Mouse (Mus musculus) stomach, embryonic 15.5 days (tissue): ENCODE data around the gene Kmt5c. TPM values are rescaled to one million over a fixed set of nuclear protein-coding genes. Genes with fewer than 3 reads are reported as not detected.
A peak's percentile ranks its signal among the peaks of the same experiment; 100 is the strongest.
"Not testable (repeated sequence)": the region's sequence is repeated elsewhere in the genome, so short reads cannot be mapped to it uniquely, and the experiment has no call there.

Source experiments
- ATAC-seq: fragments of 200-750 bp; cut with Nextera tagmentation; 2 replicates; pipeline ENCODE4 v1.8.0; 2017; ENCODE audit warnings: low read depth, moderate number of reproducible peaks, moderate TSS enrichment; ENCODE audit not compliant: insufficient read depth, low FRiP score
- H3K27ac ChIP-seq: fragments of 300-500 bp; sonication (generic); 2 replicates; pipeline ENCODE4 v1.5.1; 2015; ENCODE audit warnings: mild to moderate bottlenecking, inconsistent platforms
- H3K27me3 ChIP-seq: fragments of 300-500 bp; sonication (generic); replicated peaks from 2 replicates; pipeline ENCODE4 v1.6.1; 2015; ENCODE audit warnings: inconsistent platforms
- H3K36me3 ChIP-seq: fragments of 300-500 bp; sonication (generic); 2 replicates; pipeline ENCODE4 v1.6.1; 2015; ENCODE audit warnings: inconsistent platforms
- H3K4me1 ChIP-seq: fragments of 300-500 bp; sonication (generic); 2 replicates; pipeline ENCODE4 v1.6.1; 2015; ENCODE audit warnings: inconsistent platforms
- H3K4me2 ChIP-seq: fragments of 300-500 bp; sonication (generic); 2 replicates; pipeline ENCODE4 v1.6.1; 2015; ENCODE audit warnings: mild to moderate bottlenecking, inconsistent platforms
- H3K4me3 ChIP-seq: fragments of 300-500 bp; sonication (generic); replicated peaks from 2 replicates; pipeline ENCODE4 v1.5.1; 2015; ENCODE audit warnings: inconsistent platforms
- H3K9ac ChIP-seq: fragments of 300-500 bp; sonication (generic); 2 replicates; pipeline ENCODE4 v1.6.1; 2015; ENCODE audit warnings: inconsistent platforms
- H3K9me3 ChIP-seq: fragments of 300-500 bp; sonication (generic); 2 replicates; pipeline ENCODE4 v1.6.1; 2016; ENCODE audit warnings: inconsistent platforms
- WGBS: fragments of 180-500 bp; shearing (Covaris S2); methylation state at CpG from one replicate; pipeline ENCODE4 v1.1.7; 2015; 5-methylcytosine and 5-hydroxymethylcytosine counted together
- polyA plus RNA-seq: library from polyadenylated mRNA; unstranded; fragments of >200 nt; fragmentation: Nextera tagmentation; extraction: Ambion mirVana; gene quantifications from 2 replicates; pipeline ENCODE4 v1.2.1, GENCODE M21; 2015

Gene Kmt5c
- polyA plus RNA-seq, 1 experiment from 2014 or later = 57.2 TPM

GRCm38 (mm10) chr7:4777851-4778637, 38.1 kb downstream of the Kmt5c start:
- Histone ChIP-seq H3K27me3 (peaks cover 43% of the 10 kb centered on the region), H3K36me3 (no peaks in the 10 kb centered on the region), H3K27ac (no peak overlapping the region), H3K9ac (no peak overlapping the region), H3K9me3 (no peaks in the 10 kb centered on the region), H3K4me2 (peak overlapping the region; percentile 68), H3K4me3 (peak overlapping the region; percentile 39; the same call in 1 of the 2 replicates), H3K4me1 (peaks cover 24% of the 10 kb centered on the region)
- 10% methylated on average over 16 of the region's 20 CpGs for WGBS
- ATAC-seq = no peak

GRCm38 (mm10) chr7:4779921-4780320, 40.0 kb downstream of the Kmt5c start:
- Histone ChIP-seq H3K4me1 (peaks cover 24% of the 10 kb centered on the region), H3K9me3 (no peaks in the 10 kb centered on the region), H3K4me2 (no peak overlapping the region), H3K9ac (no peak overlapping the region), H3K4me3 (no peak overlapping the region), H3K27ac (no peak overlapping the region), H3K36me3 (0 out of 2 replicates have a peak, but pooled peaks cover 3% of the 10 kb centered on the region), H3K27me3 (peaks cover 42% of the 10 kb centered on the region)
- 40% methylated on average over 5 of the region's 5 CpGs for WGBS
- no peak for ATAC-seq

DNA sequence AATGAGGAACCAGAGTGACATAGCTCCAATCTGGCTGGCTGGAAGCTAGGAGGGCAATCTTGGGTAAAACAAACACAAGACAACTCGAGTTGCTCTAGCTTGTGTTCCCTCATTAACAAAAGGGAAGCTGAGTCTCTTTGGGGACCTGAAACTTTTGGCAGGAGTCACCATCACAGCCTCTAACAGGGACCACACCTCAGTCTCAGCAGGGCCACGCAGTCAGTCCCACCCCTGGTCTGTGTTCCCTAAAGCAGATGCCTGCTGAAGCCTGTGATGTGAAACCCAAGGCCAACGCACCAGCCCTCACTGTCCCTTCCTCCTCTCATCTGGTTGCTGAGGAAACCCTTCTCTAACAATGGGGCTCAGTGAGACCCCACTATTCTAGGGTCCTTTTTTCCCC, 42.2 kb downstream of the Kmt5c start:
- Histone ChIP-seq H3K27ac (no peak overlapping the region), H3K4me3 (no peak overlapping the region), H3K4me2 (no peak overlapping the region), H3K27me3 (peaks cover 26% of the 10 kb centered on the region), H3K36me3 (0 out of 2 replicates have a peak, but pooled peaks cover 3% of the 10 kb centered on the region), H3K4me1 (peaks cover 17% of the 10 kb centered on the region), H3K9ac (no peak overlapping the region), H3K9me3 (no peaks in the 10 kb centered on the region)
- no peak for ATAC-seq
- 47% methylated on average over 3 of the region's 3 CpGs for WGBS

DNA sequence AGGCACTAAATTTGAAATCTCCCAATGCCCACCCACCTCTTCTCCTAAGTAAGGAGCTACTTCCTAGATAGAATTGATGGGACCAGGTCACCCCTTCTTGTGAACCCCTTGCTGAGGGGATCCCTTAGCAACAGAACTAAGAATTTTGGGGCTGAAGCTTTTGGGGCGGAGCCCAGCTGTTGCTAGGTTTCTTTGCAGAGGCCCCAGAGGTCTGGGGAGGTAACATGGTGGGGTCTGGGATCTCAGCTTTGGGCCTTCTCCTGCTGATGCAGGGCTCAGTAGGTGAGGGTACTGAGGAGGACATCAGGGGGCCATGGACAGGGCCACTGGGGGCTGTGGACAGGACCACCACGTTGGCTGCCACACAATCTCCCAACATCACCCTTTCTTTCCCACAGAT, 42.8 kb downstream of the Kmt5c start, which contains the start of the genes Il11 and Tmem190:
Gene Il11 (minus strand): TSS at position 101 of the 400 bp plus-strand sequence.
Gene Tmem190 (plus strand): TSS at position 179 of the 400 bp plus-strand sequence.
- no peaks in the 10 kb centered on the region for H3K9me3 ChIP-seq
- H3K4me2 ChIP-seq = no peak within 1 kb of the TSS
- H3K36me3 ChIP-seq = 0 out of 2 replicates have a peak, but pooled peaks cover 3% of the 10 kb centered on the region
- peaks cover 20% of the 10 kb centered on the region for H3K27me3 ChIP-seq
- WGBS = 80% methylated on average over 2 of the region's 2 CpGs
- H3K9ac ChIP-seq = no peak within 1 kb of the TSS
- ATAC-seq = no peak
- H3K27ac ChIP-seq = no peak within 1 kb of the TSS
- no peak within 1 kb of the TSS for H3K4me3 ChIP-seq
- H3K4me1 ChIP-seq = peaks cover 13% of the 10 kb centered on the region; the same call in 1 of the 2 replicates

- Histone ChIP-seq H3K4me1 (peaks cover 13% of the 10 kb centered on the region; the same call in 1 of the 2 replicates), H3K9me3 (no peaks in the 10 kb centered on the region), H3K27me3 (peaks cover 10% of the 10 kb centered on the region), H3K4me2 (no peak overlapping the region), H3K27ac (no peak overlapping the region), H3K4me3 (no peak overlapping the region), H3K9ac (no peak overlapping the region), H3K36me3 (0 out of 2 replicates have a peak, but pooled peaks cover 3% of the 10 kb centered on the region)
- 80% methylated on average over 14 of the region's 14 CpGs for WGBS
- peak; percentile 6; the same call in 1 of the 2 replicates for ATAC-seq
These were observed 43.9 kb downstream of the Kmt5c start for GRCm38 (mm10) chr7:4783667-4784268.

- Histone ChIP-seq H3K27ac (peak overlapping the region; percentile 83), H3K9ac (peak overlapping the region; percentile 80), H3K4me3 (peak overlapping the region; percentile 62), H3K4me2 (peak overlapping the region; percentile 94), H3K36me3 (0 out of 2 replicates have a peak, but pooled peaks cover 3% of the 10 kb centered on the region), H3K27me3 (no peaks in the 10 kb centered on the region), H3K9me3 (no peaks in the 10 kb centered on the region), H3K4me1 (peaks cover 2% of the 10 kb centered on the region; the same call in 1 of the 2 replicates)
- 2% methylated on average over 63 of the region's 64 CpGs for WGBS
- peak; percentile 19 for ATAC-seq
These were observed 48.9 kb downstream of the Kmt5c start for GRCm38 (mm10) chr7:4788499-4789435.

DNA sequence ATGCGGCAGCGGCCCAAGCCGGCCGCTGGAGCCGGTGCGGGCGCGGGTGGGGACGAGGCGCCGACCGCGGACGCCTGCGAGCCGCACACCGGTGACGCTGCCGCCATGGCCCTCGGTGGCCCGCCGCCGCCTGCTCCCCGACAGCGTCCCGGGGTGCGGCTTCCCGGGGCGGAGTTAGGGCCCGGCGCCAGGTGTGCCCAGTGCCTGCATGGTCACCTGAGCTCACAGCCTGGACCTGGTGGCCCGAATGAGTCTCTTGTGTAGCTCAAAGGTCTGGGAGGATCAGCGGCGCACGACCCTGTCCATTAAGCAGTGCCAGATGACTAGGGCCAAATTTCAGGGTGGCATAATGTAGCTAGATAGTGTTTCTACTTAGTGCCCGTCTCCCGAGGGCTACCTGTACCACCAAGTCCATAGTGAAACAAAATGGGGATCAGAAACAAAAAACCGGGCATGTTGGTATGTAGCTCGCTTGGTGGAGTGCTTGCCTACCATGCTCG, 49.6 kb downstream of the Kmt5c start, which contains the start of gene Tmem238:
Gene Tmem238 (minus strand): TSS at position 221 of the 500 bp plus-strand sequence.
- Histone ChIP-seq H3K4me3 (peak within 1 kb of the TSS; percentile 62), H3K9ac (peak within 1 kb of the TSS; percentile 80), H3K27ac (peak within 1 kb of the TSS; percentile 83), H3K4me1 (peaks cover 9% of the 10 kb centered on the region; the same call in 1 of the 2 replicates), H3K4me2 (peak within 1 kb of the TSS; percentile 94), H3K36me3 (peaks cover 1% of the 10 kb centered on the region; the same call in 1 of the 2 replicates), H3K9me3 (no peaks in the 10 kb centered on the region), H3K27me3 (no peaks in the 10 kb centered on the region)
- ATAC-seq = peak; percentile 44
- WGBS = 10% methylated on average over 40 of the region's 40 CpGs

GRCm38 (mm10) chr7:4792278-4793212, 52.6 kb downstream of the Kmt5c start, which contains the start of gene Rpl28:
TSS of gene Rpl28 (plus strand) at chr7:4792874.
- H3K4me2 ChIP-seq = peak within 1 kb of the TSS; percentile 71
- H3K27me3 ChIP-seq = no peaks in the 10 kb centered on the region
- peaks cover 23% of the 10 kb centered on the region for H3K36me3 ChIP-seq
- peak within 1 kb of the TSS; percentile 97 for H3K27ac ChIP-seq
- under 1% methylated on average over 54 of the region's 54 CpGs for WGBS
- peak within 1 kb of the TSS; percentile 84 for H3K4me3 ChIP-seq
- peaks cover 13% of the 10 kb centered on the region; the same call in 1 of the 2 replicates for H3K4me1 ChIP-seq
- H3K9ac ChIP-seq = peak within 1 kb of the TSS; percentile 99
- peak; percentile 95 for ATAC-seq
- no peaks in the 10 kb centered on the region for H3K9me3 ChIP-seq

DNA sequence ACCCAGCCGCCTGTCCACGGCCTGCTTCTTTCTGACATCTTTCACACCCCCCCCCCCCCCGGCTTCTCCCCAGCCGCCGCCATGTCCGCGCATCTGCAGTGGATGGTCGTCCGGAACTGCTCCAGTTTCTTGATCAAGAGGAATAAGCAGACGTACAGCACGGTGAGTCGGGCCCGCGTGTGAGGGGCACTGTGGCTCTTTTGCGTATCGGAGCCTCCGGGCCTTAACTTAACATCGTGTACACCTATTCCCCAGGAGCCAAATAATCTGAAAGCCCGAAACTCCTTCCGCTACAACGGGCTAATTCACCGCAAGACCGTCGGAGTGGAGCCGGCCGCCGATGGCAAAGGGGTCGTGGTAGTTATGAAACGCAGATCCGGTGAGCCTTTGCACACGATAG, 53.3 kb downstream of the Kmt5c start:
- H3K9me3 ChIP-seq, ATAC-seq, H3K27me3 ChIP-seq: not testable (repeated sequence)
- peak overlapping the region; percentile 88 for H3K27ac ChIP-seq
- WGBS = under 1% methylated on average over 31 of the region's 31 CpGs
- H3K4me2 ChIP-seq = peak overlapping the region; percentile 71
- H3K36me3 ChIP-seq = peaks cover 23% of the 10 kb centered on the region
- peaks cover 13% of the 10 kb centered on the region; the same call in 1 of the 2 replicates for H3K4me1 ChIP-seq
- H3K4me3 ChIP-seq = peak overlapping the region; percentile 84
- peak overlapping the region; percentile 99 for H3K9ac ChIP-seq

DNA sequence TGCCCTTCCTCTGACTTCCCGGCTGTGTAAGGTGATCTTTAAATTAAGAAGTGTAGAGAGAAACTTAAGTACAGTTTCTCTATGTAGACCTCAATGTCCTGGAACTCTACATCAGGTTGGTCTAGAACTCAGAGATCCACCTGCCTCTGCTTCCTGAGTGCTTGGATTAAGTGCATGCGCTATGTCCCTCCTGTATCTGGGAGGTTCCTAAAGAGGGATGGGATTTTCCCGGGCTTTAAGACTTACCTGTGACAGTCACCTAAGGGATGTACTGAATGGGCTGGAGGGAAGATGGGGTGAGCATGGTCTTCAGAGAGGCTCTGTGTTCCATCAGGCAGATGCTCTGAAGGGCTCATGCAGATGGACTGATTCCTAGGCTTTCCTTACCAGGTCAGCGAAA, 53.8 kb downstream of the Kmt5c start:
- 0 out of 2 replicates have a peak overlapping the region, but pooled peaks have one; percentile 88 for H3K27ac ChIP-seq
- H3K36me3 ChIP-seq = peaks cover 26% of the 10 kb centered on the region
- H3K4me2 ChIP-seq = peak overlapping the region; percentile 71
- peak overlapping the region; percentile 84 for H3K4me3 ChIP-seq
- ATAC-seq = no peak
- H3K9me3 ChIP-seq = no peaks in the 10 kb centered on the region
- WGBS = 35% methylated on average over 4 of the region's 4 CpGs
- no peaks in the 10 kb centered on the region for H3K27me3 ChIP-seq
- peak overlapping the region; percentile 99 for H3K9ac ChIP-seq
- peaks cover 13% of the 10 kb centered on the region; the same call in 1 of the 2 replicates for H3K4me1 ChIP-seq
